Mouse (Mus musculus): ENCODE measurements around the gene Park7. TPM values are rescaled to one million over a fixed set of nuclear protein-coding genes. Genes with fewer than 3 reads are reported as not detected.
A peak's percentile ranks its signal among the peaks of the same experiment; 100 is the strongest.

Gene Park7
- total RNA-seq, 2 experiments from 2014 or later, result 190 TPM

- intact Hi-C loops (cut with DNase I), result no loop called here
- no peak overlapping the region; the same call in 1 of the 2 replicates for H3K27ac ChIP-seq
- TF ChIP-seq CTCF (IDR thresholded peaks at IDR 0.05), result no peak
- no peak for DNase-seq (ENCODE audit: extremely low spot score in 1 of 2, low spot score in 2 of 2)
- no peak overlapping the region for H3K4me3 ChIP-seq
Measured at GRCm38 (mm10) chr4:150870963-150871391, 43.3 kb downstream of the Park7 start.

- H3K4me3 ChIP-seq, result no peak overlapping the region
- no peak for DNase-seq (ENCODE audit: extremely low spot score in 1 of 2, low spot score in 2 of 2)
- H3K27ac ChIP-seq, result peak overlapping the region; percentile 11; the same call in 1 of the 2 replicates
- no peak for TF ChIP-seq CTCF (IDR thresholded peaks at IDR 0.05)
- intact Hi-C loops (cut with DNase I), result no loop called here
Measured at GRCm38 (mm10) chr4:150869276-150870197, 44.7 kb downstream of the Park7 start.

GRCm38 (mm10) chr4:150868859-150869258 lies 45.4 kb downstream of the Park7 start:
- DNase-seq (ENCODE audit: extremely low spot score in 1 of 2, low spot score in 2 of 2), result no peak
- Histone ChIP-seq H3K4me3 (no peak overlapping the region), H3K27ac (no peak overlapping the region)
- TF ChIP-seq CTCF (IDR thresholded peaks at IDR 0.05), result no peak
- intact Hi-C loops (cut with DNase I), result no loop called here

- intact Hi-C loops (cut with DNase I), result no loop called here
- H3K4me3 ChIP-seq, result no peak overlapping the region
- TF ChIP-seq CTCF (IDR thresholded peaks at IDR 0.05), result no peak
- no peak overlapping the region for H3K27ac ChIP-seq
- DNase-seq (ENCODE audit: extremely low spot score in 1 of 2, low spot score in 2 of 2), result no peak
Measured at GRCm38 (mm10) chr4:150868161-150868560, 46.1 kb downstream of the Park7 start.

GRCm38 (mm10) chr4:150866494-150866893 lies 47.7 kb downstream of the Park7 start:
- Histone ChIP-seq H3K27ac (no peak overlapping the region), H3K4me3 (no peak overlapping the region)
- TF ChIP-seq CTCF (IDR thresholded peaks at IDR 0.05), result no peak
- no peak for DNase-seq (ENCODE audit: extremely low spot score in 1 of 2, low spot score in 2 of 2)
- intact Hi-C loops (cut with DNase I), result no loop called here

- no peak for TF ChIP-seq CTCF (IDR thresholded peaks at IDR 0.05)
- DNase-seq (ENCODE audit: extremely low spot score in 1 of 2, low spot score in 2 of 2), result no peak
- intact Hi-C loops (cut with DNase I), result no loop called here
- H3K4me3 ChIP-seq, result no peak overlapping the region
- no peak overlapping the region for H3K27ac ChIP-seq
Measured at GRCm38 (mm10) chr4:150866069-150866468, 48.2 kb downstream of the Park7 start.

- no peak for DNase-seq (ENCODE audit: extremely low spot score in 1 of 2, low spot score in 2 of 2)
- no peak overlapping the region for H3K27ac ChIP-seq
- H3K4me3 ChIP-seq, result no peak overlapping the region
- intact Hi-C loops (cut with DNase I), result no loop called here
- TF ChIP-seq CTCF (IDR thresholded peaks at IDR 0.05), result peak; percentile 64
Measured at GRCm38 (mm10) chr4:150865371-150865770, 48.9 kb downstream of the Park7 start.

- intact Hi-C loops (cut with DNase I), result no loop called here
- Histone ChIP-seq H3K27ac (peak overlapping the region; percentile 44; the same call in 1 of the 2 replicates), H3K4me3 (no peak overlapping the region)
- TF ChIP-seq CTCF (IDR thresholded peaks at IDR 0.05), result no peak
- DNase-seq (ENCODE audit: extremely low spot score in 1 of 2, low spot score in 2 of 2), result no peak
Measured at GRCm38 (mm10) chr4:150862626-150863375, 51.4 kb downstream of the Park7 start.

- no peak for DNase-seq (ENCODE audit: extremely low spot score in 1 of 2, low spot score in 2 of 2)
- intact Hi-C loops (cut with DNase I), result no loop called here
- TF ChIP-seq CTCF (IDR thresholded peaks at IDR 0.05), result no peak
- H3K27ac ChIP-seq, result 0 out of 2 replicates have a peak overlapping the region, but pooled peaks have one; percentile 26
- H3K4me3 ChIP-seq, result no peak overlapping the region
Measured at GRCm38 (mm10) chr4:150861161-150861560, 53.1 kb downstream of the Park7 start.

GRCm38 (mm10) chr4:150860526-150860925 lies 53.7 kb downstream of the Park7 start:
- TF ChIP-seq CTCF (IDR thresholded peaks at IDR 0.05), result no peak
- intact Hi-C loops (cut with DNase I), result no loop called here
- H3K27ac ChIP-seq, result no peak overlapping the region
- no peak overlapping the region for H3K4me3 ChIP-seq
- DNase-seq (ENCODE audit: extremely low spot score in 1 of 2, low spot score in 2 of 2), result no peak

GRCm38 (mm10) chr4:150855346-150855745 lies 58.9 kb downstream of the Park7 start:
- intact Hi-C loops (cut with DNase I), result loop anchor here (2.0 kb wide), 1 partner anchor 43 kb away; no protein-coding TSS in a partner anchor
- Histone ChIP-seq H3K27ac (peak overlapping the region; percentile 87), H3K4me3 (peak overlapping the region; percentile 76)
- TF ChIP-seq CTCF (IDR thresholded peaks at IDR 0.05), result no peak
- DNase-seq (ENCODE audit: extremely low spot score in 1 of 2, low spot score in 2 of 2), result peak; percentile 38 to 47

GRCm38 (mm10) chr4:150854839-150855246 lies 59.4 kb downstream of the Park7 start:
- Histone ChIP-seq H3K27ac (peak overlapping the region; percentile 87), H3K4me3 (peak overlapping the region; percentile 76)
- DNase-seq (ENCODE audit: extremely low spot score in 1 of 2, low spot score in 2 of 2), result peak; percentile 96 to 98
- intact Hi-C loops (cut with DNase I), result loop anchor here (2.0 to 5.0 kb wide), 4 partner anchors 44 to 198 kb away; no protein-coding TSS in a partner anchor
- peak; percentile 62 for TF ChIP-seq CTCF (IDR thresholded peaks at IDR 0.05)
